Mouse (Mus musculus) heart, embryonic 14.5 days (tissue): ENCODE results near the gene Krt83. TPM values are rescaled to one million over a fixed set of nuclear protein-coding genes. Genes with fewer than 3 reads are reported as not detected.
"Not testable (repeated sequence)": the region's sequence is repeated elsewhere in the genome, so short reads cannot be mapped to it uniquely, and the experiment has no call there.

Experiments used
- ATAC-seq: fragments of 200-750 bp; cut with Nextera tagmentation; 2 replicates; pipeline ENCODE4 v1.8.0; 2017; ENCODE audit warnings: low read depth, moderate TSS enrichment; ENCODE audit not compliant: insufficient number of reproducible peaks, insufficient read depth, low FRiP score
- H3K27ac ChIP-seq, 2 experiments: fragments of 200-500 bp in 1 of 2; fragments of 300-500 bp in 1 of 2; sonication (generic) in 1 of 2; replicated peaks in 1 of 2; 2 replicates each; pipeline ENCODE4 v1.5.1; 2012 to 2014; ENCODE audit warnings: low read depth in 2 of 2, low read length in 2 of 2, control low read depth in 1 of 2, mild to moderate bottlenecking in 1 of 2, mixed read lengths in 1 of 2; ENCODE audit not compliant: control insufficient read depth in 1 of 2, insufficient read depth in 1 of 2
- H3K27me3 ChIP-seq: fragments of 300-500 bp; sonication (generic); 2 replicates; pipeline ENCODE4 v1.6.1; 2014; ENCODE audit warnings: mild to moderate bottlenecking, low read length, control low read depth; ENCODE audit not compliant: control insufficient read depth, insufficient read depth
- H3K36me3 ChIP-seq: fragments of 300-500 bp; sonication (generic); 2 replicates; pipeline ENCODE4 v1.6.1; 2014; ENCODE audit warnings: mild to moderate bottlenecking, control low read depth, low read length, mixed read lengths; ENCODE audit not compliant: control insufficient read depth, insufficient read depth
- H3K4me1 ChIP-seq, 2 experiments: fragments of 200-500 bp in 1 of 2; fragments of 300-500 bp in 1 of 2; sonication (generic) in 1 of 2; 2 replicates each; pipeline ENCODE4 v1.6.1; 2012 to 2014; ENCODE audit warnings: low read length in 2 of 2, control low read depth in 1 of 2, mixed read lengths in 1 of 2; ENCODE audit not compliant: control insufficient read depth in 2 of 2, insufficient read depth in 2 of 2
- H3K4me2 ChIP-seq: fragments of 300-500 bp; sonication (generic); 2 replicates; pipeline ENCODE4 v1.6.1; 2014; ENCODE audit warnings: mild to moderate bottlenecking, low read length
- H3K4me3 ChIP-seq, 2 experiments: fragments of 200-500 bp in 1 of 2; fragments of 300-500 bp in 1 of 2; sonication (generic) in 1 of 2; 2 replicates each; pipeline ENCODE4 v1.5.1; 2012 to 2014; ENCODE audit warnings: low read length in 2 of 2, mild to moderate bottlenecking in 2 of 2, control low read depth in 1 of 2, low read depth in 1 of 2, moderate library complexity in 1 of 2; ENCODE audit not compliant: control insufficient read depth in 1 of 2, insufficient read depth in 1 of 2
- H3K9ac ChIP-seq: fragments of 300-500 bp; sonication (generic); 2 replicates; pipeline ENCODE4 v1.6.1; 2014; ENCODE audit warnings: mild to moderate bottlenecking, low read length
- H3K9me3 ChIP-seq: fragments of 300-500 bp; sonication (generic); 2 replicates; pipeline ENCODE4 v1.6.1; 2016; ENCODE audit warnings: low read length, control low read depth; ENCODE audit not compliant: control insufficient read depth
- WGBS: fragments of 180-500 bp; shearing (Covaris S2); extraction: QIAGEN DNeasy Blood & Tissue Kit; methylation state at CpG from one replicate; pipeline ENCODE4 v1.1.7; 2014; 5-methylcytosine and 5-hydroxymethylcytosine counted together
- polyA plus RNA-seq: library from polyadenylated mRNA; unstranded; fragments of >200 nt; fragmentation: Nextera tagmentation; extraction: Ambion mirVana; gene quantifications from 2 replicates; pipeline ENCODE4 v1.2.1, GENCODE M21; 2014

The Krt83 gene
- polyA plus RNA-seq, 1 experiment from 2014 or later, result not detected

DNA sequence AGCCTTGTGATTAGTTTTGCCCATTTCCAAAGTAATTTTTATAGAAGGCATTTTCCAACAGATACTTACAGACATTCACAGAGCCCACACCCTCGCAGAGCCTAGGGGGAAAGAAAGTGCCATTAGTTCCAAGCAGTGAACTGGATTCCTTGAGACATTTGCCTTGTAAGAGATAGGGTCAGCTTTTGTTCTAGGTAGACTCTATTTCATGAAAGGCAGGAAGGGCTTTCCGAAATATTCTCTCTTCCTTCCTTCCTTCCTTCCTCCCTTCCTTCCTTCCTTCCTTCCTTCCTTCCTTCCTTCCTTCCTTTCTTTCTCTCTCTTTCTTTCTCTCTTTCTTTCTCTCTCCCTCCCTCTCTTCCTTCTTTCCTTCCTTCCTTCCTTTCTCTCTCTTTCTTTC, 25.8 kb upstream of the Krt83 start, which contains the start of gene Gm49425:
TSS of gene Gm49425 (minus strand) at position 101 of the 400 bp plus-strand sequence.
- H3K27ac ChIP-seq, H3K9ac ChIP-seq, H3K4me2 ChIP-seq, H3K36me3 ChIP-seq, H3K9me3 ChIP-seq, H3K4me1 ChIP-seq, ATAC-seq, H3K4me3 ChIP-seq: not testable (repeated sequence)
- H3K27me3 ChIP-seq, result peaks cover 13% of the 10 kb centered on the region
- 54% methylated on average over 2 of the region's 2 CpGs for WGBS

- Histone ChIP-seq H3K9me3 (no peaks in the 10 kb centered on the region), H3K4me3 (no peak overlapping the region), H3K4me2 (no peak overlapping the region), H3K36me3 (no peaks in the 10 kb centered on the region), H3K9ac (no peak overlapping the region), H3K27ac (no peak overlapping the region), H3K4me1 (no peaks in the 10 kb centered on the region), H3K27me3 (no peaks in the 10 kb centered on the region; the same call in 1 of the 2 replicates)
- WGBS, result 79% methylated on average over 9 of the region's 9 CpGs
- no peak for ATAC-seq
Observed at GRCm38 (mm10) chr15:101508247-101508646, 16.9 kb upstream of the Krt83 start.

DNA sequence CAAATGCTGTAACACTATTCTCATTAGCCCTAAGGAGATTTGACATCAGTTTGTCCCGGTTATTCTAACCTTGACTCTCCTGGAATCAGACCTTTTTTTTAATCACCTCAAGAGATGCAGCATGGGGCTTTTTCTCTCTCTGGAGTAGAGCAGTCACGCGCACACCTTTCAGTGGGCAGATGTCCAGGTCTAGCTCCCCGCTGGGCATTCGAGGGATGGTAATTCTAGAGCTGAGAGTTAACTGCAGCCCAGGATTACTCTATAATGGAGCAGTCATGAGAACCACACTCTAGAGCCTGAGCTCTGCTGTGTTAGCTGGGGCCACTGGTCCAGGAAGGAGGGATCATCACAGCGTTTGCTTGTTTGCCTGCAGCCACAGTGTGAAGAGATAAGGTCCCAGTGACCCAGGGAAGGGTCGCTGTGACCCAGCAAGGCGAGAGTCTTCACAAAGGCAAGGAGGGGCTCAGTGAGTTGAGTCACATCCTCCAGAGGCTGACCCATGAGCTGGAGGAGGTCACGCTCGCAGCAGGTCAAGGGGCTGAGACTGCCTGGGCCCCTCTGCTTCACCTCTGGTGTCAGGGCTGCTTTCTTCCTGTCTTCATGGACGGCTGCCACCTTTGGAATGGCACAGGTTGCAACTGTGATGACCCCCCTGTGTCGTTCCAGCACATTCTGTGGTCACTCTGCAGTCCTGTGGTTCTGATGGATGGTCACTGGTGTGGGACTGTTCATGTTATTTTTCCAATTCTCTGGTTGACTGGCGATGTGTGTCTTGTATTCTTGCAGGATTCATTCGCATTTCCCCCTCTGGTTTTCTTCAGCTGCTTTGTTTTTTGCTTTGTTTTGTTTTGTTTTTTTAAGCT, 15.8 kb upstream of the Krt83 start:
- Histone ChIP-seq H3K9me3 (no peaks in the 10 kb centered on the region), H3K4me1 (no peaks in the 10 kb centered on the region), H3K27ac (no peak overlapping the region), H3K4me3 (no peak overlapping the region), H3K27me3 (no peaks in the 10 kb centered on the region; the same call in 1 of the 2 replicates), H3K4me2 (no peak overlapping the region), H3K9ac (no peak overlapping the region), H3K36me3 (no peaks in the 10 kb centered on the region)
- WGBS, result 36% methylated on average over 14 of the region's 14 CpGs
- ATAC-seq, result no peak

- H3K4me3 ChIP-seq, result no peak overlapping the region
- no peak overlapping the region for H3K9ac ChIP-seq
- no peaks in the 10 kb centered on the region for H3K27me3 ChIP-seq
- WGBS, result 59% methylated on average over 2 of the region's 2 CpGs
- ATAC-seq, result no peak
- no peaks in the 10 kb centered on the region for H3K36me3 ChIP-seq
- H3K4me2 ChIP-seq, result no peak overlapping the region
- no peaks in the 10 kb centered on the region for H3K9me3 ChIP-seq
- peaks cover 6 to 7% of the 10 kb centered on the region in 2 experiments for H3K4me1 ChIP-seq
- H3K27ac ChIP-seq, result no peak overlapping the region
Observed at GRCm38 (mm10) chr15:101497181-101497580, 5.9 kb upstream of the Krt83 start.

- ATAC-seq, result no peak
- H3K9me3 ChIP-seq, result no peaks in the 10 kb centered on the region
- WGBS, result 83% methylated on average over 8 of the region's 8 CpGs
- H3K27ac ChIP-seq, result no peak overlapping the region
- no peak overlapping the region for H3K4me2 ChIP-seq
- no peaks in the 10 kb centered on the region for H3K27me3 ChIP-seq
- H3K36me3 ChIP-seq, result no peaks in the 10 kb centered on the region
- H3K4me3 ChIP-seq, result no peak overlapping the region
- peaks cover 6 to 7% of the 10 kb centered on the region in 2 experiments for H3K4me1 ChIP-seq
- H3K9ac ChIP-seq, result no peak overlapping the region
Observed at GRCm38 (mm10) chr15:101495266-101495665, 4.0 kb upstream of the Krt83 start.

DNA sequence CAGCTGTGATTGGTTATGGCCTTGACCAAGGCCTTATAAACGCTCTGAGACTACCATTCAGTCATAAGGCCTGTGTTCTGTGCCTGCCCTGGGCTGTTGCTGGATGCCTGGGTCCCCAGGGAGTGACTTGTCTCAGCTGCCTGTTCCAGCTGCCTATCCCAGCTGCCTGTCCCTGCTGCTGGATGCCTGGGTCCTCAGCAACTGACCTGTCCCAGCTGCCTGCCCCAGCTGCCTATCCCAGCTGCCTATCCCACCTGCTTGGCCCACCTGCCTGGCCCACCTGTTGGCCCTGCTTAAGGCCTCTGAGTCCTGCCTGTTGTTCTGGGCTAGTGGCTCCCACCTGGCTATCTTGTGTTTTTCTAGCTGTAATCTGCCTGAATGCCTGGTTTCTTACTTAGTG, 2.9 kb upstream of the Krt83 start:
- ATAC-seq, result no peak

GRCm38 (mm10) chr15:101493713-101494112, 2.4 kb upstream of the Krt83 start:
- Histone ChIP-seq H3K9me3 (no peaks in the 10 kb centered on the region), H3K4me1 (peaks cover 6 to 7% of the 10 kb centered on the region in 2 experiments), H3K4me2 (no peak overlapping the region), H3K9ac (no peak overlapping the region), H3K36me3 (no peaks in the 10 kb centered on the region), H3K27me3 (no peaks in the 10 kb centered on the region), H3K27ac (no peak overlapping the region), H3K4me3 (no peak overlapping the region)
- no peak for ATAC-seq
- WGBS, result 89% methylated on average over 6 of the region's 6 CpGs

More for the DNA sequence above, 2.9 kb upstream of the Krt83 start:
- Histone ChIP-seq H3K36me3 (no peaks in the 10 kb centered on the region), H3K4me1 (peaks cover 6 to 7% of the 10 kb centered on the region in 2 experiments), H3K27ac (no peak overlapping the region), H3K4me2 (no peak overlapping the region), H3K9ac (no peak overlapping the region), H3K9me3 (no peaks in the 10 kb centered on the region), H3K4me3 (no peak overlapping the region), H3K27me3 (no peaks in the 10 kb centered on the region)
- WGBS, result 60% methylated on average over 1 of the region's 1 CpGs
